Mouse (Mus musculus) heart, embryonic 14.5 days (tissue): ENCODE measurements at regions not wholly inside any gene's neighbourhood (a gene's known extent, or its start where the extent isn't known, plus 50 kb on each side); places are given as distances from the start of the nearest gene placed in this dataset.

Experiments
- ATAC-seq: fragments of 200-750 bp; cut with Nextera tagmentation; 2 replicates; pipeline ENCODE4 v1.8.0; 2017; ENCODE audit warnings: low read depth, moderate TSS enrichment; ENCODE audit not compliant: insufficient number of reproducible peaks, insufficient read depth, low FRiP score
- H3K27ac ChIP-seq, 2 experiments: fragments of 200-500 bp in 1 of 2; fragments of 300-500 bp in 1 of 2; sonication (generic) in 1 of 2; replicated peaks in 1 of 2; 2 replicates each; pipeline ENCODE4 v1.5.1; 2012 to 2014; ENCODE audit warnings: low read depth in 2 of 2, low read length in 2 of 2, control low read depth in 1 of 2, mild to moderate bottlenecking in 1 of 2, mixed read lengths in 1 of 2; ENCODE audit not compliant: control insufficient read depth in 1 of 2, insufficient read depth in 1 of 2
- H3K27me3 ChIP-seq: fragments of 300-500 bp; sonication (generic); 2 replicates; pipeline ENCODE4 v1.6.1; 2014; ENCODE audit warnings: mild to moderate bottlenecking, low read length, control low read depth; ENCODE audit not compliant: control insufficient read depth, insufficient read depth
- H3K36me3 ChIP-seq: fragments of 300-500 bp; sonication (generic); 2 replicates; pipeline ENCODE4 v1.6.1; 2014; ENCODE audit warnings: mild to moderate bottlenecking, control low read depth, low read length, mixed read lengths; ENCODE audit not compliant: control insufficient read depth, insufficient read depth
- H3K4me1 ChIP-seq, 2 experiments: fragments of 200-500 bp in 1 of 2; fragments of 300-500 bp in 1 of 2; sonication (generic) in 1 of 2; 2 replicates each; pipeline ENCODE4 v1.6.1; 2012 to 2014; ENCODE audit warnings: low read length in 2 of 2, control low read depth in 1 of 2, mixed read lengths in 1 of 2; ENCODE audit not compliant: control insufficient read depth in 2 of 2, insufficient read depth in 2 of 2
- H3K4me2 ChIP-seq: fragments of 300-500 bp; sonication (generic); 2 replicates; pipeline ENCODE4 v1.6.1; 2014; ENCODE audit warnings: mild to moderate bottlenecking, low read length
- H3K4me3 ChIP-seq, 2 experiments: fragments of 200-500 bp in 1 of 2; fragments of 300-500 bp in 1 of 2; sonication (generic) in 1 of 2; 2 replicates each; pipeline ENCODE4 v1.5.1; 2012 to 2014; ENCODE audit warnings: low read length in 2 of 2, mild to moderate bottlenecking in 2 of 2, control low read depth in 1 of 2, low read depth in 1 of 2, moderate library complexity in 1 of 2; ENCODE audit not compliant: control insufficient read depth in 1 of 2, insufficient read depth in 1 of 2
- H3K9ac ChIP-seq: fragments of 300-500 bp; sonication (generic); 2 replicates; pipeline ENCODE4 v1.6.1; 2014; ENCODE audit warnings: mild to moderate bottlenecking, low read length
- H3K9me3 ChIP-seq: fragments of 300-500 bp; sonication (generic); 2 replicates; pipeline ENCODE4 v1.6.1; 2016; ENCODE audit warnings: low read length, control low read depth; ENCODE audit not compliant: control insufficient read depth
- WGBS: fragments of 180-500 bp; shearing (Covaris S2); extraction: QIAGEN DNeasy Blood & Tissue Kit; methylation state at CpG from one replicate; pipeline ENCODE4 v1.1.7; 2014; 5-methylcytosine and 5-hydroxymethylcytosine counted together

- no peak overlapping the region for H3K27ac ChIP-seq
- no peak overlapping the region for H3K4me3 ChIP-seq
- no peak for ATAC-seq
- no peaks in the 10 kb centered on the region for H3K36me3 ChIP-seq
- no peaks in the 10 kb centered on the region for H3K4me1 ChIP-seq
- 89% methylated on average over 16 of the region's 16 CpGs for WGBS
- no peaks in the 10 kb centered on the region for H3K27me3 ChIP-seq
- no peaks in the 10 kb centered on the region for H3K9me3 ChIP-seq
- H3K9ac ChIP-seq: no peak overlapping the region
- no peak overlapping the region for H3K4me2 ChIP-seq
These were observed 903.3 kb upstream of the Car8 start for GRCm38 (mm10) chr4:9141946-9142683.

DNA sequence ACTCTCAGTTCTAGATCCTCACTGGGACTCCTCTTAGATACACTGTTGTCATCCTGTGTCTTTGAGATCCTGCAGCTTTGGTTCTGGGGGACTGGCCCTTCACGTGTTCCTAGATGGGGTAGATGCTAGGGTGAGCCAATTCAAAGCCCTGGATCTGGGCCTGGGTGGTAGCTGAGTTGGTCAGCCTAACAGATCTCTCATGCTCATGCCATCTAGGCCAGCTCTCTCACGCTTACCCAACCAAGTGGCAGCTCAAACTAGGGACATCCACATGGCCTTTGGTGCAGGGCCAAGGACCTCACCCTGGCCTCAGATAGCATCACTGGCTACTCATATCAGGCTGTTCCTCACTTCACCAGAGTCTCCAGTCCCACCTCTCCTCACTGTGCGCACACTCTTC lies 901.9 kb upstream of the Car8 start:
- no peaks in the 10 kb centered on the region for H3K36me3 ChIP-seq
- no peaks in the 10 kb centered on the region for H3K9me3 ChIP-seq
- H3K4me1 ChIP-seq: peaks cover under 1 to 6% of the 10 kb centered on the region in 2 experiments; a peak in 2 of 4 replicates
- no peak overlapping the region for H3K9ac ChIP-seq
- H3K27ac ChIP-seq: no peak overlapping the region
- no peaks in the 10 kb centered on the region for H3K27me3 ChIP-seq
- 75% methylated on average over 3 of the region's 3 CpGs for WGBS
- no peak for ATAC-seq
- H3K4me2 ChIP-seq: no peak overlapping the region
- no peak overlapping the region for H3K4me3 ChIP-seq

GRCm38 (mm10) chr4:9136657-9137056 lies 897.8 kb upstream of the Car8 start:
- H3K9me3 ChIP-seq: no peaks in the 10 kb centered on the region
- H3K27ac ChIP-seq: no peak overlapping the region
- no peak overlapping the region for H3K4me3 ChIP-seq
- 0 out of 2 replicates have a peak overlapping the region, but pooled peaks have one; percentile 67 for H3K4me2 ChIP-seq
- H3K4me1 ChIP-seq: peaks cover 13 to 18% of the 10 kb centered on the region in 2 experiments
- 68% methylated on average over 13 of the region's 13 CpGs for WGBS
- H3K36me3 ChIP-seq: no peaks in the 10 kb centered on the region
- no peak overlapping the region for H3K9ac ChIP-seq
- ATAC-seq: no peak
- no peaks in the 10 kb centered on the region for H3K27me3 ChIP-seq

DNA sequence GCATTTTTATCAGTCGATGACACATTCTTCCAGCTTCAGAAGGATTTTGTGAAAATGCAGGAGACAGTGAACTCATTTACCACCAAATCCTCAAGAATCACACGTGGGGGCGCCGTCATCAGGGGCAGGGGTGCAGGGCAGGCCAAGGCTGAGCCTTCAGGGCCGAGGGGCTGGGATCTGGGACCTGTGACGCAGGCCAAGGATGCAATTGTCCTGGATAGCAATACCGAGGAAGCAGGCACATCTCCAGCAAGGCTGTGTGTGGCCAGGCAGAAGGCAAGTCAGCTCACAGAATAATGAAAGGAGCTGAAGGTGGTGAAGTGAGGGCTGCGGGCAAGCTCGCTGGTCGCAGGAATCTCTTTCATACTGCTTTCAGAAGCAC lies 897.3 kb upstream of the Car8 start:
- Histone ChIP-seq H3K4me1 (peaks cover 15 to 20% of the 10 kb centered on the region in 2 experiments), H3K27me3 (no peaks in the 10 kb centered on the region), H3K36me3 (no peaks in the 10 kb centered on the region), H3K4me3 (peak overlapping the region; percentile 28 to 29; a peak in 3 of 4 replicates), H3K9ac (peak overlapping the region; percentile 64), H3K27ac (no peak overlapping the region), H3K4me2 (peak overlapping the region; percentile 67), H3K9me3 (no peaks in the 10 kb centered on the region)
- ATAC-seq: no peak
- WGBS: 14% methylated on average over 10 of the region's 10 CpGs

DNA sequence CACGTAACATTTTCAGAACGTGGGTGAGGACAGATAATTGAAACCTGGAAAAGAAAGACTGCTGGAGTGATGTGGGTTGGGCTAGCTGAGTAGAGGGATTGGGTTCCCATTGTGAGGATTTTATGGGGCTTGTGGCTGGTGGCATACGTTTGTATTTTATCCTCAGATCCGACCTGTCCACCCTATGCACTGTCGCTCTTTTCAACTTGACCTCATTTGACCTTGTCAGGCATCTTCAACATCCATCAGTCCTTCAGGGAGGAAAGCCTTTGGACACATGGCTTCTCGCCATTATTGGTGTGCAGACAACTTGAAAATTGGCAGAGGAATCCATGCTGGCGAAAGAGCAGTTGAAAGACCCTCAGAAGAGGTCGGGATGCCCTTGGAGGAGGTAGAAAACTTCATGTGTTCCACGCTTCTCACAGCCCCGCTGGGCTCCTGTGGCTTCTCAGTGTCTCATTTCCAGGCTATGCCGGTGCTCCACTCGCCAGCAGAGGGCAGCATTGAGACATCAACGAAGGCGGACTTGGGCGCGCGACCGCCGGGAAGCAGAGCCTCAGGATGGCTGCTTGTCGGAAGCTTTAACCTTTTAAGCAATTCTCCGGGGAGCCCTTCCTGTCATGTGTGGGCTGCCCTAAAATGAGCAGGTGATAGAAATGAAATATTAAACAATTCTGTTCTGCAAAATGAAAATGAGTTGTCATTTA lies 896.8 kb upstream of the Car8 start:
- Histone ChIP-seq H3K4me2 (peak overlapping the region; percentile 67), H3K4me1 (peaks cover 16 to 26% of the 10 kb centered on the region in 2 experiments), H3K9ac (peak overlapping the region; percentile 64), H3K27me3 (no peaks in the 10 kb centered on the region), H3K27ac (no peak overlapping the region), H3K9me3 (no peaks in the 10 kb centered on the region), H3K36me3 (no peaks in the 10 kb centered on the region), H3K4me3 (peak overlapping the region in 1 of 2 experiments; percentile 28; a peak in 2 of 4 replicates)
- peak; percentile 70 for ATAC-seq
- WGBS: 8% methylated on average over 21 of the region's 21 CpGs

GRCm38 (mm10) chr4:9133695-9134094 lies 894.9 kb upstream of the Car8 start:
- no peaks in the 10 kb centered on the region for H3K36me3 ChIP-seq
- H3K4me3 ChIP-seq: no peak overlapping the region
- H3K27ac ChIP-seq: peak overlapping the region; percentile 69 to 83
- H3K4me2 ChIP-seq: no peak overlapping the region
- WGBS: 37% methylated on average over 2 of the region's 2 CpGs
- 0 out of 2 replicates have a peak, but pooled peaks have one; percentile 33 for ATAC-seq
- H3K9ac ChIP-seq: peak overlapping the region; percentile 21; the same call in 1 of the 2 replicates
- no peaks in the 10 kb centered on the region for H3K27me3 ChIP-seq
- H3K9me3 ChIP-seq: no peaks in the 10 kb centered on the region
- H3K4me1 ChIP-seq: peaks cover 16 to 35% of the 10 kb centered on the region in 2 experiments

- H3K36me3 ChIP-seq: no peaks in the 10 kb centered on the region
- H3K27ac ChIP-seq: peak overlapping the region; percentile 69 to 83
- peaks cover 16 to 35% of the 10 kb centered on the region in 2 experiments for H3K4me1 ChIP-seq
- H3K4me2 ChIP-seq: no peak overlapping the region
- peak overlapping the region; percentile 21; the same call in 1 of the 2 replicates for H3K9ac ChIP-seq
- 47% methylated on average over 12 of the region's 12 CpGs for WGBS
- no peak for ATAC-seq
- H3K27me3 ChIP-seq: no peaks in the 10 kb centered on the region
- no peaks in the 10 kb centered on the region for H3K9me3 ChIP-seq
- H3K4me3 ChIP-seq: no peak overlapping the region
These were observed 894.3 kb upstream of the Car8 start for GRCm38 (mm10) chr4:9132982-9133625.
